Mouse (Mus musculus) regulatory T cell (primary cell): ENCODE measurements at regions not wholly inside any gene's neighbourhood (a gene's known extent, or its start where the extent isn't known, plus 50 kb on each side); places are given as distances from the start of the nearest gene placed in this dataset.
"Not testable (repeated sequence)": the region's sequence is repeated elsewhere in the genome, so short reads cannot be mapped to it uniquely, and the experiment has no call there.

Source experiments
- in situ Hi-C: fragments of 300-600 bp; cut with MboI, MseI; formaldehyde crosslinking; loops from one replicate; pipeline ENCODE4 v1.15.1; 2025; ENCODE audit warnings: high pct_unique_total_duplicates

DNA sequence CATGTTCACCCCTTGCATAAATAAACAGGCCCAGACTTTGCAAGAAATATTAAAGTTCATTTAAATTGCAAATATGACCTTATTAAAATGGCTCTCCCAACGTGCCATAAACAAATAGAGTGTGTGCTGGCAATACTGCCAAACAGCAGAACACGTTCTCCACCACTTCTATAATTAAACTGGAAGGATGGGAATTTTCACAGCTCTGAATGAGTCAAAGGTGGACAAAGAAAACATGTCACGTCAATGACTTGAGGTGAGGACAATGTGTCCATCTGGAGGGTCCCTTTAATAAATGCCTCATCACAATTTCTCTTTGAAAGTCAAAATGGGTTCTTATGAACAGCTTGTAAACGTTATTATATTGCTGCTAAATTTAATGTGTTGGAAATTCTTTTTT is 114.8 kb downstream of the Galc start:
- in situ Hi-C loops, result no loop called here

DNA sequence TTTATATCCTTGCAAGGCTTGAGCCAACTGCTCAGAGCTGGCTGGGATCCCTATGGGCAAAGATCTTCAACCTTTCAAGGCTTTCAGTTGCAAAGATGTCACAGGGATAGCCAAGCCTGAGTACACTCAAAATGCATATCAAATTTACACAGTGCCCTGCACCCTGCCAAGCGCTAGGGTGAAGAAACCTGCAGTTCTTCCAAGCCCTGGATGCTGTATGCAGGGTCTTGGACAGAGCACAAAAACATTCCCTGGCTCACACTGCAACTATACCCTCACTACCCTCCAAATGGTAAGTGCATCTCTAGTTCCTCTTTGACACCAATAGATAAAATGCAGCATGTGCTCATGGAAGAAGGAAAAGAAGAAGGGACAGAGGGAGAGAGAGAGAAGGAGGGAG is 116.1 kb downstream of the Galc start:
- in situ Hi-C loops, result no loop called here

DNA sequence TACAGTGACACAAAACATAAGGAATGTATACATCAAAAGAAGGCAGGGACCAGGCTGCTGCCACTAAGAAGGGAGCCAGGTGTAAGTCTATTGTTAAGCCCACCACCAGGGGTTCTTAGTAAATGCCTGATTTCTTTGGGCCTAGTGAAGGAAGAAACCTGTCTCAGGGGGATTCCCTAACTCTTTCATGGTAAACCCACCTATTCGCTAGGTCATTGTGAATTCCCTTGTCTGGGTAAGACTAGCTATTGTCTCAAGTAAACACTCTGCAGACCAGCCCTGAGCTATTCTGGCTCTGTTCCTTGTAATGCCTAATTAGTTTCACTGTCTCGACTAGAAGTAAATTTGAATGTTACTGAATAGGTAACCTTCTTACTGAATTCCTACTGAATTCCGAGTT is 119.4 kb downstream of the Galc start:
- in situ Hi-C loops, result not testable (repeated sequence)

DNA sequence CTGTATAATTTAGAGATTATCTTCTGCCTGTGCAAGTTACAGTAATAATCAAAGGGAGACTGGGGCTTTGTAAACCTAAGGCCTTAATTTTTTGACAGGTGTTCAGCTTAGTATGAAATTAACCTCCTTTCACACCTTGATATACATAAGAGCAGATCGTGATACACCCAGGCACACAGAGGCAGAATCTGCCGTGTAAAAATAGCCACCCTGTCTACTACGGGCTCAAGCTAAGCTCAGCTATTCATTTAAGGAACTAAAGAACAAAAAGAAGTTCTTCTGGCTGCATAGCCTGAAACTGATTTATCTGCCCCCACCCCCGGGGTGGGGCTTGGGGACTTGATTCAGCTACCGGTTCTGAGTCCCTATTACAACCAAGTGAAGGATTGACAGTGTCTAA is 128.0 kb downstream of the Galc start:
- in situ Hi-C loops, result no loop called here

DNA sequence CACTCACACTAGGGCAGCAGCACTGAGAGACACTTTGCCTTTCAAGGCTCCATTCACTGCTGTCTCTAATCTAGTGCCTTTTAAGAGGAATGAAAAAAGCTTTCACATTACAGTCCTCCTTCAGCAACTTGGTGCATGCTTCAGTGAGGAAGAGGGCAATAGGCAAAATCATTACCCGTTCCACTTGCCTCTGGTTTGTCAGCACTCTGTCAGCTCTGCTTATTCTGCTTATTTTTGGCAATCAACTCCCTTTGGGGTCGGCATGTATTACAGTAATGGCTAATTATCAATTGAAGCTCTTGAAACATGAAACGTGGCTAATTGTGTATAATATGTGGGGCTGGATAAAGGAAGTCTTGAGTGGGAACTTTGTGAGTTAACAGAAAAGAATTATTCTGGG is 135.7 kb downstream of the Galc start:
- in situ Hi-C loops, result no loop called here

DNA sequence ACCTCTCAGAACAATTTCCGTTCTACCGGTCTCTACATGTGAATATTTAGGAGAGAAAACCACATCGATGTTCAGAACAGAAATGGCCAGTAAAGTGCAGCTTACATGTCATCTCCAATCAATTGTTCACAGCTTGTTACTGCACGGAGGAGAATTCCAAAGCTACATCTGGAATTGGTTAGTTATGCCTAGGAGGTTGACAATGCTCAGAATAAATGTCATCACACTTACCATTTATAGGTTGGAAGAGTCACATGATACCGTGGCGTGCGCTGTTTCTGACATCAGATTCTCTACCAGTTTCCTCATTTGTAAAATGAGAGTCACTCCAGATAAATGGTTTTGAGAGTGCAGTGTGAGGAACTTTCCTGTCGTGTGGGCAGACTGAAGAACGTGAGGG is 151.2 kb downstream of the Galc start:
- in situ Hi-C loops, result no loop called here

DNA sequence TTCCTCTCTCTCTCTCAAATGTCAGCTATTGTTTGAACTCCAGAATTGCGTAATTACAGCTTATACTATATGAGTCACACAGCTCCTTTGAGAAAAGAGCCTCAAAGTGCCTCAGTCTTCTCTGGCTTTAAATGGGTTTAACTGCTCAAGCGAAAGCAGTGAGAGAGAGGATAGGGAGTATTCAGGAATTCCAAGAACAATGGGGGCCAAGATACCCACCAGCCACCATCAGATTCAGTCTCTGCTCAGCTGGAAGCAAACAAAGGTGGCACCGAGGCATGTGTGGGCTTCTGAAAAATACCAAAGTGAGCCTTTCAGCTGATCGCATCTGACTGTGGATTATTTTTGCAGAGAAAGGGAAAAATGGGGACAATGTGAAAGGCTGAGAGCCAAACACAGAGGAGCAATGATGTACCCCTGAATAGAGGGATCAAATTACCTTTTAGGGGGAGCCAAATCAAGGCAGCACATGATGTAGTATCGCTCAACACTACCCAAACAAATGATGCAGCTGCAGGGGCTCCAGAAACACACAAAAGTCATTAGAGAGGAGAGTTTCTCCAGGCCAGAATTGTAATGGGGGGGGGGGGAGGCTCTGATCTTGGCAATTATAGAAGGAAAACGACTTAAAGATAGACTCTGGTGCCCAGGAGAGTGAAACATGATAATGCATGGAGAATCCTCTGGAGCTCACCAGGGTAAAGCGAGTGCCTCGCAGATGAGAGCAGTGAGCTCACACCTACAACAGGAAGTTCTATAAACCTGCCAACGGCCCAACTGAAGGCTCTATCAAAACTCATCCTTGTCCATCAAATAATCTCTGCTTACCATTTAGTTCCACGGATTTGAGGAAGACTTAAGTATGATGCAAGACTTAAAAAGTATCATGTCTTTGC is 152.2 kb downstream of the Galc start:
- in situ Hi-C loops, result no loop called here

DNA sequence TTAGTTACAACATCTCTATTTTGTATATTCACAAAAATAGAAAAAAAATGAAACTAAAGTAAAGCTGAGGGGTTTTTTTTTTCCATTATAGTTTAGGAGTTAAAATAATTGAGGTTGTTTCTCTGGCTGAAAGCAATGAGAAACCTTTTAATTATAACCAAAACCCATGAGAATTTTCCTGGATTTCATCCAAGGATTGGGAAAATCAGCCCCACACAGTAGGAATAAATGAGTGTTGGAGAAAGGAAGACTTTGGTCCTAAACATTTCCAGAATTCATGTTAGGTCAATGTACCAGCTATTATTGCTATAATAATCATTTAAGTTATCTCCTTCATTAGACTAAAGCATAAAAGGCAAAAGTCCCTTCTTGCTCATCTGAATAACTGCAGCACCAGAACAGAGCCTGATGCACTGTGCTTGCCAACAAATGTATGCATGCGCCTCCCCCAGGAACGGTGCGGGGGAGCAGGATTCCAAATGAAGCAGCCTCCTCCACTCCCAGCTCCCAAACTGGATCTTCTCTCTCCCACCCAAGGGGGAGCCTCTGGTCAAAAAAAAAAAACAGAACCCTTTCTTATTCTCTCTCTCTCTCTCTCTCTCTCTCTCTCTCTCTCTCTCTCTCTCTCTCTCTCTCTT is 153.0 kb downstream of the Galc start:
- in situ Hi-C loops, result no loop called here

DNA sequence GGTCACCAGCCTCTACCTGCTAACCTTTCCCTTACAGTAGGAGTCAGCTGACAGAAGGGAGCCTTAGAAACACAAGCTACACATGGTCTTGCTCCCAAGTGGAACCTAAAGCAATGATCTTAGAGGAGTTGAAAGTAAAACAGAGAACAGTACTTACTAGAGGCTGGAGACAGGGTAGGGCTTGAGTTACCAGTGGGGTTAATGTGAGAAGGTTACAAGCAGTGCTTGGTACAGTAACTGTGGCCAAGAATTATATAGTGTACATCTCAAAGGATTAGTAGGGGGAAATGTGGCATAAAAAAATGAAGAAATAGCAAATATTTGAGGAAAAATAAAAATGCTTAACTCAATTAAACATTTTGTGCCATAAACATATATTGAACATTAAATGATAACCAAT is 153.5 kb downstream of the Galc start:
- in situ Hi-C loops, result no loop called here

DNA sequence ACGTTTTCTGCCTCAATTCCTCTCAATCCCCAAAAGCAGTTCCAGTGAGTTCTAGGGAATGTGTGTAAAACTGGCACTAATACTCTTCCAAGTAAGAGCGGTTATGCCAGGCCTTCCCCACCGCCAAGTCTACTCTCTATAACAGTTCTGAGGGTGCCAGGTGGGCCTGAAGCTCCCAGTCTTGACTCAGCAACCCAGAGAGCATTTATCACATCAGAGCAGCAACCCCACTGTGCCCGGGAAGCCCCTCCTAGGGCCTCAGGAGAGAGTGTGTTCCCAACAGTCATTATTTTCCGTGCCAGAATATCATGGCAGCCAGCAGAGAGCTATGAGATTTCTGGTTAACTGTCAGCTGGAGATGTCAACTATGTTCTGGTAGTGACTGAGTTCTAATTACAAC is 169.1 kb downstream of the Galc start:
- in situ Hi-C loops, result no loop called here

DNA sequence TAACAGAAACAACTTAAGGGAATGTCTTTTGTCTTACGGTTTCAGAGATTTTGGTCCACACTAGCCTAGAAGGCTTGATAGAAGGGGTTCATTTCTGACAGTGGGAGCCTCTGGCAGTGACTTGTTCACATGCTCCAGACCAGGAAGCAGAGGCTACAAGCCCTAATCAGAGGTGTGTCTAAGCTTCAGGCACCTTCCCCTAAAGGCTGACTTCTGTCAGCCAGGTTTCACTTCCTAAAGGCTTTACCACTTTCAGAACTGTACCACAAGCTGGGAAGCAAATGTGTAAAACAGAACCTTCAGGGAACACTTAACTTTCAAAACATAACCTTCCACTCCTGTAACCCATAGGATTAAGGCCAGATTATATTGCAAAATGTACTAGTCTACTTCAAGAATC is 180.9 kb downstream of the Galc start:
- in situ Hi-C loops, result no loop called here

DNA sequence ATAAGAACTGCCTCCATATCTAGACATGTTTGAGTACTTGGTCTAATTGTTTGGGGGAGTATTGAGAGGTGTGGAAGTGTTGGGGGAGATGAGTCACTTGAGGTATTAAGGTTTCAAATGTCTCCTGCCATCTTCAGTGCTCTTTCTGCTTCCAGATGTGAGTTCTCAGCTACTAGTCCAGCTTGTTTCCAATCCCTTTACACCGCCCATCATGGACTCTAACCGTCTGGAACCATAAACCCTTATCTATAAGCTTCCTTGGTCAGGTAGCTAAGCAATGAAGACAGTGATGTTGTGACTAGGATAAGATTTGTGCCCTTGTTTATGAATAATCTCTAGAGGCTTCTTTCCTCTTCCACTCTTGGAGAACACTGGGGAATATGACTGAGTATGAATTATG is 183.7 kb downstream of the Galc start:
- in situ Hi-C loops, result no loop called here

DNA sequence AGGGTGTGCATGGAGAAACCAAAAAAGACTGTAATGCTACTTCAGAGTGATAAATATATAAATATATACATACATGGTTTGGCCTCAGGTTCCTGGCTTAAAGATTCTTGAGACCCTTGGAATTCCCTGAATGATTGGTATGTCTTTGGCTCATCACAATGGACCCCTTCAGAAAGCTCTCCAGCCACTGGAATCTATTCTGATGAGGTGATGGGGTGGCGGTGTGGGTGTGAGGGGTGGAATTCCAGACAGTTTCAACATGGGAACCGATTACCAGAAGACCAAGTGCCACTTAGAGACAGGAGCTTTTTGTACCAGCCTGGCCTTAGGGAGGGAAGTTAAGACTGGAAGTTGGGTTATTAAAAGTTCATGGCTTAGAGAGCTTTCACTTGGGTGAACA is 190.1 kb downstream of the Galc start:
- in situ Hi-C loops, result no loop called here

DNA sequence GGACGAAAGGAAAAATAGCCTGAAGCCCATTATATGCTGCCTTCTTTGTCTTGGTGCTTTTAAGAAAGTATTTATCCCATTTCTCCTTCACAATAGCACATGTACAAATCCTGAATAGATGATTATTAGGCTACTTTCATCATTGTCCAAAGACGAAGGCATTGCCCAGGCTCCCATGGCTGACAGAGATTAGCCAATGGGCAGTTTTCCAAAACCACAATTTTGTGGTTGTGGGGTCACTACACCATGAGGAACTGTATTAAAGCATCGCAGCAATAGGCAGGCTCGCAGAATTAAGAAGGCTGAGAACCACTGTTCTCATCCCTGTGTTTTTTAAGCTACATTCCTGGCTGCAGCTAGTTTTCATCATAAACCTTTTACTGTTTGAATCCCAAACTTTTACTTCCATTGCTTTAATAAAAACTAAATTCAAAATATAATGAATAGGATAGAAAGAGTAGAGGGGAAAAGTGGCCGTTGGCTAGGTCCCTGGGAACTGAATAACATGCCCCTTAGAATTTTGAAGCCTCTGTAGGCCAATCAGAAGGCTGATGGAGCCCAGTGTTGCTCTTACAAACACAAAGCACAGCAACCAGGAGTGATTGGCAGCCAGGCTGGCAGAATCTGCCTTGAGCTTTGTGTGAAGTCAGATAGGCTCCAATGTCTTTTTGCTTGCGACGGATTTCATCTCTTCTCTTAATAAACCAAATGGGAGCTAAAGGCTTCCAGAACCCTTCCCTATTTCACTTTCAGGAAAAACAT is 199.7 kb downstream of the Galc start:
- in situ Hi-C loops, result no loop called here

DNA sequence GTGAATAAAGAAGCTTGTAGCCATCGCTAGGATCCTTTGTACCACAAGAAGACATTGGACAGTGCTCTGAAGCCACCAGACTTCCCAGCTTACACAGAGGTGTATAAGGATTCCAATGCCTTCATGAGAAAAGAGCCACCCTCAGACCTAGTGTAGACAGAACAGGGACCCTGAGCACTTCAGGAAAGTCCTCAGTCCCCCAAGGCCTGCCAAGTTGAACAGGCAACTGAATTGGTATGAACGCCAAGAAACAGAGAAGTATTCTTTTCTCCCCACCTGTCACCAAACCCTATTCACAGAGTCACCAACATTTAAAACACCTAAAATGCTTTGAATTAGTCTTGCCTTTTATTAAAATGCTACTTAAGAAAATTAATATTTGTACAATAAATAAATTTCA is 200.3 kb downstream of the Galc start:
- in situ Hi-C loops, result no loop called here

DNA sequence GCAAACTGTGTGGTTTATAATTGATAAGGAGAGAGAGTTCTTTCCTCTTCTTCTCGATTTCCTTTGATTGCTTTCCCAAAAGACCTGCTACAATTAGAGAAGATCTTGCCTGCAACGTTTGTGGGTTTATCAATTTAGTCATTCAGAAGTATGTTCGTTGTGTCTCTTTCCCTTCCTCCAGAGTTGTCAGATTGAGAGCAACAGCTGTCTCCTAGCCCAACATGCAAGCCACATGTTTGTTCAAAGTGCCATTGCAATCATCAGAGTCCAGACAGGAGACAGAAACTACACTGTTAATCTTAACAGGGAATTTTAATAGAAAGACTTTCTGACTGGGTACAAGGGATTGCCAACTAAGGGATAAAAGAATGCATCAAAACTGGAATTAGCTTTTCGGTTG is 208.3 kb downstream of the Galc start:
- in situ Hi-C loops, result no loop called here

DNA sequence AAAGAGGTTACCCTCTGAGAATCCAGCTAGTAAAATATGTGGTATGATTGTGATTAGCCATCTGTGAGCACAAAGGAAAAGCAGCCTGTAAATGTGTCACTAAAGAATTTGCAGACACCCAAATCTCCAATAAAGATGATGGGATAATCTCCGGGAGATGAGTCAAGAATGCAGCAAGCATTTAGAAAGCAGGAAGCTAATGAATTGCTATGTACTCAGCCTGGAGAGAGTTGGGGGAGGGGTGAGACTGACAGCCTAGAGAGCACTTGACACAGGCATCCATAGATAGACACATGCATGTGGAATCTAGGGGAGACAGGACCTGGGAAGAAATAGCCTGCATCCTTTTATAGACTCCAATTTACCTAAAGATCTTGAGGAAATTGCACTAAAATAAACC is 208.8 kb downstream of the Galc start:
- in situ Hi-C loops, result no loop called here

DNA sequence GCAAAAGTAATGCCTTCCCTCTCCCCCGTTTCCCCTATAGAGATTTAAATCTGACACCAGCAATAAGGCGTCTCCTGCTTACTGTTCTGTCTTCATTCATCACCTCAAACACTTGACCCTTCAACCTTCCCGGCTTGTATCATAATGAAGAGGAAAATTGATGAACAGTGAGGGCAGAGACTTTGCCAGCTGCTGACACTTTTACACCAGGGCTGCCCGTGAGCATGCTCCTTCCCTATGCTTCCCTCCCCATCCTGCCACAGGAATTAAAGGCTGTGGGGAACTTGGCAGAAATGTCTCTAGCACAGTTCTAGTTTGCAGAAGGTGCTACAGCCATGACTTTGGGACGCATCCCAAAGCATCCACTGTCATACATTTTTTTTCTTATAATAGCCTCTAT is 209.2 kb downstream of the Galc start:
- in situ Hi-C loops, result no loop called here

DNA sequence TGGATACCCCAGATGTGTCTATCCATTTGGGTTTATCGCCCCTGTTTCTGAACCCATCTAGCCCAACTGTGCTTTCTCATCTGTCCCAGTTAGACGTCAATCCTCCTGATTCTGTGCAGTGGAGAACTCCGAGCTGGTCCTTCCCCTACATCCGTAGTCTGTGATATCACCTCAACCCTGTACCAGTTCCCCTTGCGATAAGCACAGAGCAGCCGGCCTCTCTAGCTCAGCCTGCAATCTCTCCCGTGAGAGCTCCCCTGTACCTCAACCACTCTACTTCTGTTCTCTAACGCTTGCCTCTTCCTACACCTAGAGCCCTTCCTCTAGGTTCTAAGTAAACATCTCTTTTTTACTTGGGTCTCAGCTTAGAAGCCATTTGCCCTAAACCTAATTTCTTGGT is 211.5 kb downstream of the Galc start:
- in situ Hi-C loops, result no loop called here

DNA sequence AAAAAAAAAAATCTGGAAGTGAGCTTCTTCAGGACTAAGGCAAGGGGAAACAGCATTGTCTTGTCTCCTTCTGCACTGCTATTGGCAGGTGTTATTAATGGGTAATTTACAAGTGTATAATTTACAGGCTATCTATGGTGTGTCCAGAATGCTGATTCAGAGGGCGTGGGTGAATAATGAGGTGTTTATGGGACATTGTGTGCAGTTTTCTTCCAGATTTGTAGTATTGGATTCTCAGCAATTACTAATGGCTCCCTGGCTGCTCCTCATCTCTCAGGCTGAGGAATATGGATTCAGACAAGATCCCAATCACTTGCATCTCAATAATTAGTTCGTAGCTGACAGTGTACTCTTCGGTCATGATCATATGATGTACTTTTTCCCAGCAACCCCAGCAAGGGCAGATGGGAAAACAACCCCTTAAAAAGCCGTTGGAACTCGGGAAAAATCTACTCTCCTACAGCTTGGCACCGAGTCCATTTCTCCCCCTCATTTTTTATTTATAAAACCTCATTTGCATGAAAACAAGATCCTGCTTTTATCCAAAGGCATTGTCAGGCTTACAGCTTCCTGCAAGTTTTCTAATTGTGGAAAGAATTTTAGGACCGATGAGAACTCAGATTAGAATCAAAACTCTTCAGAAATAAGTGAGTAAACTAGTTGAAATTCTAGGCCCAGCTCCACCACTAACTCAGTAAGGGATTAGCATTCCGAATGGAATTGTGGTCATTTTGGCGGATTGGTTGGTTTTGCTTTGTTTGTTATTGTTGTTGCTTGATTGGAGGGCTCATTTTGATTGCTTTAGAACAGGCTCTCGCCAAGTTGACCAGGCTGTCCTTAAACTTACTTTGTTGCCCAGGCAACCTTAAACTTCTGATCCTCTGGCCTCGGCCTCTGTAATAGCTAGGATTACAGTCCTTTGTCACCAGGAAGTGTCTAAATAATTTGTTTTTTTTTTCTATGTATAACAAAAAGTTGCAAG is 212.5 kb downstream of the Galc start:
- in situ Hi-C loops, result no loop called here

DNA sequence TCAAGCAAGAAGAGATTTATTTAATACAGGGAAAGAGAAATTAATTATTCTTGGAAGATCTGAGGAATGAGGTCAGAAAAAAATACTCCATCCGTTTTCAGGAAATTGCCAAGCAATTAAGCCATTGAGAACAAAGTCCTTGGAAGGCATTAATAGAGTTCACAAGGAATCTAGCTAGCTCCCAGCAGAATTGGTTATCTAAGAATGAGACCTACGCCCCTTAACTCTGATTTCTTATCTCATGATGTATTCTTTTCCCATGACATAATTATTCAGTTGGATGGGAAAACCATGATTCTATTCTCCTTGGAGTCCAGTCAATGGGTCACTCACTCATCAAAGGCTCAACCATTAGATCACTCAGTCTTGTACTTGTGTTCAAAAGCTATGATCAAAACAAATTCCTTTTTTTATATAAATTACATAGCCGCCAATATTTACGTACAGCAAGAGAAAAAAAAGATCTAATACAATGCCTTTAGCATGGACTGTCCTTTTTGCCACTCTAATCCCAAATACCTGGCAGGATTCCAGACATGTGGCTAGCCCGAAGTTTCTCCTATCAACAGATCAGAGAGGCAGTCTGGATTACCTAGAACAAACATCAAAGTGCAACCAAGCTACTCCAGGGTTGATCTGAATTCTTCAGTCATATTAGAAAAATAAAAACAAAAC is 213.3 kb downstream of the Galc start:
- in situ Hi-C loops, result no loop called here
